Mouse (Mus musculus) G1E (cell line): ENCODE results near the gene Mfge8.

Source experiments
- CTCF ChIP-seq: IDR thresholded peaks from 2 replicates; pipeline ENCODE4 v1.5.1; 2012; ENCODE audit warnings: low read depth, low read length, inconsistent platforms, mixed read lengths
- GATA1 ChIP-seq: IDR thresholded peaks from 2 replicates; pipeline ENCODE4 v1.6.1; 2012; ENCODE audit warnings: borderline replicate concordance, low read length, inconsistent platforms, mixed read lengths
- TAL1 ChIP-seq: conservative IDR thresholded peaks from 2 replicates; pipeline ENCODE4 v1.6.1; 2012; ENCODE audit warnings: low read depth, low read length, inconsistent platforms, mixed read lengths

- TF ChIP-seq CTCF: no peak
- TF ChIP-seq TAL1: no peak
- no peak for TF ChIP-seq GATA1
Observed at GRCm38 (mm10) chr7:79183417-79183816, 34.6 kb upstream of the Mfge8 start.
